Mouse (Mus musculus) small intestine, adult 2 months (tissue): ENCODE data around the gene Slc17a9.

Experiments
- CTCF ChIP-seq: fragments of 200-500 bp; IDR thresholded peaks from 2 replicates; pipeline ENCODE4 v1.5.1; 2012; ENCODE audit warnings: low read depth, mild to moderate bottlenecking, control low read depth, inconsistent platforms, low read length, moderate library complexity, mixed read lengths; ENCODE audit not compliant: insufficient replicate concordance, insufficient read length; ENCODE audit errors: extremely low read depth
- POLR2A ChIP-seq: fragments of 200-500 bp; IDR thresholded peaks from 2 replicates; pipeline ENCODE4 v1.6.1; 2012; ENCODE audit warnings: low read depth, mild to moderate bottlenecking, control low read depth, inconsistent platforms, low read length, moderate library complexity

DNA sequence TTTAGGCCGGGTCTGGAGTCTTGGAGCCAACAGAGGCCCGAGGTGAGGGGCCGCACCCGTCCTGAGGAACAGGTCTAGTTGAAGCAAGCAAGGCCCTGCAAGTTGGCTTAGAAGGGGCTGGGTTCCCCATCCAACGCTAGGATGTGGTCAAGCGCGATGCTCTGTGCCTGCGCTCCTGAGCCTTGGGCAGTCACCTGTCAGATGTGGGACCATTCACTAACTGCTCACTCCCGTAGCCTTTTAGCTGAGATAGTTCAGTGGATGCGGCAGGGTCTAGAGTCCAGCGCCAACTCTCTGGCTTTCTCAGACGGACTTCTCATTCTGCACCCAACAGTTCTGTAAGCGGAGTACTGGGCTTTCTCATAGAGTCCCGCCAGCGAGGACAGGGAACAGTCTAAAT lies 50.6 kb downstream of the Slc17a9 start:
- TF ChIP-seq CTCF: no peak
- no peak for TF ChIP-seq POLR2A
